Mouse (Mus musculus) megakaryocyte, adult 5-6 weeks (primary cell): Measurements from ENCODE around the gene Srrm3. TPM values are rescaled to one million over a fixed set of nuclear protein-coding genes. Genes with fewer than 3 reads are reported as not detected.
A peak's percentile ranks its signal among the peaks of the same experiment; 100 is the strongest.

Experiments
- ATAC-seq: 2 replicates; pipeline ENCODE4 v1.8.0; 2016; ENCODE audit warnings: mild to moderate bottlenecking, inconsistent platforms; ENCODE audit not compliant: poor library complexity, severe bottlenecking
- total RNA-seq, 2 experiments: library from RNA; stranded (forward) in 1 of 2; stranded (reverse) in 1 of 2; fragments of 153-499, 151-499 nt in 1 of 2; fragments of 221-1000, 200-1000 nt in 1 of 2; gene quantifications; 2 replicates each; pipeline versions ENCODE4 v1.2.3 to v1.2.4; 2015 to 2017

The Srrm3 gene
- total RNA-seq (2015), result not detected in 2 replicates
- total RNA-seq (2017), result not detected in 2 replicates

DNA sequence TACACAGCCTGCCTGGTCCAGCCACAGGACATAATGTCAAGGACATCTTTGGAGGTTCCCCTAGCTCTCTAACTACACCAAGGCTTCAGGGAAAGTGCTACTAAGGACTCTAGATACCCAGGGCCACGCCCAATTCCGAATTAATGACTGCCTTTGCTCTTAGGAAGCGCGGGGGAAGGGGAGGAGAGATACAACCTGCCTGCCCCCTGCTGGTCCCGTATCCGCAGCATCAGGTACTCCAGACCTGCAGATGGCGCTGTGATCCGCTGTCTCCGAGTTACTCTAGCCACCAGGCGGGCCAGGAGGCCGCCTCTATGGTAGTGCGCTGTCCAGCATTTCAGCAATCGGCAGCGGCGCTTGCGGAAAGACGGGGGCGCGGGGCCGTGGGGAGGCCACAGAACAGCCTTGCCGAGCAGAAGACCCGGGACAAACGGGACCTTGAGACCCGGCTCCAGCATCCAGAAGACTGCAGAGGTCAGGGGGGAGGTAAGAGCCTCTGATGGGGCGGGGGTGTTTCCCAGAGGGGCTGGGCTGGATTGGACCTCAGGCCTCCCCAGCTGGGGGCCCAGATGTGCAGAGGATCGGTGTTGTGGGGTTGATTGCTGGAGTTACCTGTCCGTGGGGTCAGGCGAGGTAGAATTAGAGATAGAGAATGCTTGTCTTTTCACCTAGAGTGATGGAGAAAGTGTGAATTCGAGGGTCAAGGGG lies at the start of gene Srrm3:
Gene Srrm3 (plus strand): TSS at position 336 of the 708 bp plus-strand sequence.
- ATAC-seq, result peak; percentile 100

GRCm38 (mm10) chr5:135761881-135762280 lies 44.8 kb upstream of the Srrm3 start:
- ATAC-seq, result no peak

DNA sequence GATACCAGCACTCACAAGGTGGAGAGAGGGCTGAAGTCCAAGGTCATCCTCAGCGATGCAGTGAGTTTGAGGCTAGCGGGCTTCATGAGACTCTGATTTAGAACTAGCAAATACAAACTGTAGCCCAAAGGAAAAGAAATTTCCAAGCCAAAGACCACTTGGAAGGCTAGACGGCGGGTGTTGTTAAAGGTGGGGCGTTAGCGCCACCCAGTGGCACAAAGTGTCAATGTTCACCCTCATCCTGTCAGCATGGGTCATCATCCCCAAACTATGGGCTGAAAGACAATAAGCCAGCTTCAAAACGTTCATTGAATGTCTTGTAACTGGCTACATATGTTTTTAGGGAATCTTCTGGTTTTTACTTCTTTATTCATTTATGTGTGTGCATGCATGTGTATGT lies 43.2 kb upstream of the Srrm3 start:
- ATAC-seq, result peak; percentile 85

DNA sequence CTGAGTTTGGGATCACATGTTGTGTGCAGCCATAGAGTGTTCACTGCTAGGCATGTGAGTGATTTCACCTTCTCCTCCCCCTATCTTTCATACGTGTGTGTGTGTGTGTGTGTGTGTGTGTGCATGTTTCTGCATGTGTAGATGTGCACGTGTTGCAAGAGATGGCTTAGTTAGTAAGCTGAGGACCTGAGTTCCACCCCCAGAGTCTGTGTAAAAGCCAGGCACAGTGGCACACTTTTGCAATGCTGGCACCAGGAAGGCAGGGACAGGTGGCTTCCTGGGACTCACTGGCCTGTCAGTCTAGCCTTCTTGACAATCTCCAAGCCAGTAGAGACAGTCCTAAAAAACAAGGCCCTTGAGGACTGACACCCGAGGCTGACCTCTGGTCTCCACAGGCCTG lies 41.7 kb upstream of the Srrm3 start:
- no peak for ATAC-seq

GRCm38 (mm10) chr5:135772519-135772918 lies 34.2 kb upstream of the Srrm3 start:
- peak; percentile 88 for ATAC-seq

- no peak for ATAC-seq
These were observed 30.1 kb upstream of the Srrm3 start for GRCm38 (mm10) chr5:135776546-135776945.

GRCm38 (mm10) chr5:135777796-135778470 lies 28.8 kb upstream of the Srrm3 start, which contains the start of gene Styxl1:
Gene Styxl1 (minus strand): TSS chr5:135778385.
- no peak for ATAC-seq

DNA sequence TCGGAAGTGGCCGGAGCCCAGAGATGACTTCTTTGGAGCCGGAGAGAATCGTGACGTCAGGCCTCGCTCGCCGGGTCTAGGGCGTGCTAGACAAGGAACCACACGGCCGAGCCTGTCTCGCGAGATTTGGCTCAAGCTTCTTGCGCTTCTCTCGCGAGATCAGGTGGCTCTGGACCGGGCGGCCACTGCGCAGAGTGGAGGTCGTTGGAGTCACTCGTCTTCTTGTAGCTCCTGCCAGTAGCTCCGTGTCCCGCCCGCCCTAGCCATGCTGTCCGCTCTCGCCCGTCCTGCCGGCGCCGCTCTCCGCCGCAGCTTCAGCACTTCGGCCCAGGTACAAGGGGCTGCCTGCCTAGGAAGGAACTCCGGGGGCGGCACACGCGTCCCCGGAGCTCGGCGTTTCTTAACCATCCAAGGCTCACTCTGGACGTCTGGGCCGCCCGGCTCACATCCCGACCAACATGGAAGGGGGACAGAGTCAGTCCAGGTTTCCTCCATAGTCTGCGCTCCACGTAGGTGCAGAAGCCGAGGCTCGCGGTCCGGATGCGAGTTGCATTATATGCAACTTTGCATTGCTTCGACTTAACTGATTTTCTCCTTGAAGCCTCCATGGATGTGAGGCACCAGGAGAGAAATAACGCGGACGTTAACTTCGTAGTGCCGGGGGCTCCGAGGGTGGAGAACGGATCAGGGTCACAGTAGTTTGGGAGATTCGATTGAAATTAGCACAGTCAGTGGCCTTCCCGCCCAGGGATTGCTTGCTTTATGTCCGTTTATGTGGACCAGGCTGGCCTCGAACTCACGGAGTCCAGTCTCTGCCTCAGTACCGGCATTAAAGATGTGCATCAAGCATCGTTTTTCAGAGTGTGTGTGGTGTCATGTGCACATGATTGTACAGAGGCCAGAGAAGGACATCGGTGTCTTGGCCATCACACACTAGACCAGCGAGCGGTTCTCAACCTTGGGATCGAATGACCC lies 27.9 kb upstream of the Srrm3 start, which contains the start of gene Mdh2:
Gene Mdh2 (plus strand): TSS at position 10 of the 975 bp plus-strand sequence.
- peak; percentile 90 for ATAC-seq

- peak; percentile 36 for ATAC-seq
These were observed 26.4 kb upstream of the Srrm3 start for GRCm38 (mm10) chr5:135780331-135780730.

- ATAC-seq, result no peak
These were observed 23.8 kb upstream of the Srrm3 start for GRCm38 (mm10) chr5:135782901-135783300.

DNA sequence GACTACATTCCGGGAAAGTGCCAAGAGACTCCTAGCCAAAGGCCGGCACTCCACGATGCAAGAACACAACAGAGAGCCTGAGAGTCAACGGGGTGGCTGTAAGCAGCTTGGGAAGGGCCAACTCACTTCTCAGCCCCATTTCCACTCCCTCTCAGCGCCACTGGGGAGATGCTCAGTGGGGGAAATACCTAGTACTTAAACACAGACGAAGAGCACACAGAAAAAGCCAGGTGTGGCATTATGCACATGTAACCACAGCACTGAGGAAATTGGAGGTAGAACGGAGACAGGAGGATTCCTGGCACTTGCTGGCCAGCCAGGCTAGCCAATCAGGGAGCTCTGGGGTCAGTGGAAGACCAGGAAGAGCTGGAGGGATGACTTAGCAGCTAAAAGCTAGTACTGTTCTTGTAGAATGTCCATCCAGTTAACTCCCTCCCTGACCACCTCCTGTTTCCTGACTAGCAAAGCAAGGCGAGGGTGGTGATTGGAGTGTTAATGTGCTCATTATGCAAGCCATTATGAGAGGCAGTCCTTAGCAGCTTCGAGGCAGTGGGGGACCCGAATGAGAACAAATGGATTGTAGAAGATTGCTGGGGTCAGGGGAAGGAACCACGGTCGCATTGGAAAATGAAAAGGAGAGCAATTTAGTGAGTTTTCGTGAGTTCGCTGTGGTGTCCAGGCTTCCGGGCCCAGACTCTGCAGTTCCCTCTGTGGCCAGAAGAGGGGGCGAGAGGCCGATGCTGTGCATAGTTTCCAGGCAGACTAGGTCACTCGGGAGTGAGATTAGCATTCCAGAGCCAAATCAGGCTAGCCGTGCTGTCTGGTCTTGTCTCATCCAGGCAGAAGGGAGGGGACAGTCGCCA lies 12.5 kb upstream of the Srrm3 start:
- peak; percentile 95 for ATAC-seq

DNA sequence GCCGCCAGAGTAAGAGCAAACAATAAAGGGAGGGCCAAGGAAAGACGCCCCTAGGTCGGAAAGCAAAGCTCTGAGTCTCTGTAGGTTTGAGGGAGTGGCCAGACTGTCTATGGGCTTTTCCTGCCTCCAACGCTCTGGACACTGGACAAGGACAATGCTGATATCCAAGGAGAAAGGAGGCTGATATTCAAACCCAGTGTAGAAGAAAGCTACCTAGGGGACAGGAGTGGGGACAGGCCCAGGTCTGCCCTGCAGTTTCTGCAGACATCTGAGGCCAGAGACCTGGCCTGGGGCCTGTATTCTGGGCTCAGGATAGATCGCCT lies 11.9 kb upstream of the Srrm3 start:
- ATAC-seq, result peak; percentile 28; the same call in 1 of the 2 replicates

DNA sequence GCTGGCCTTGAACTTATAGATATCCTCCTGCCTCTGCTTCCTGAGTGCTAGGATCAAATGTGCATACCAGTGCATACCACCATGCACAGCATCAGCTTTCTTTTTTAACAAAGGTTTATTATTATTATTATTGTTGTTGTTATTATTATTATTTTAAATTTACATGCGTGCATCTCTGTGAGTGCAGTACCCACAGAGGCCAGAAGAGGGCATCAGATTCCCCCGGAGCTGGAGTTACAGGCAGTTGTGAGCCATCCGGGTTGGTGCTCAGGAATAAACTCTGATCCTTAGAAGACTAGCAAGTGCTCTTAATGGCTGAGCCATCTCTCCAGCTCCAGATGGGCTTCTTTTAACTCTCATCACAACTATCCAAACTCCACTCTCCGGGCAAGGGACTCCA lies 6.9 kb upstream of the Srrm3 start:
- no peak for ATAC-seq

DNA sequence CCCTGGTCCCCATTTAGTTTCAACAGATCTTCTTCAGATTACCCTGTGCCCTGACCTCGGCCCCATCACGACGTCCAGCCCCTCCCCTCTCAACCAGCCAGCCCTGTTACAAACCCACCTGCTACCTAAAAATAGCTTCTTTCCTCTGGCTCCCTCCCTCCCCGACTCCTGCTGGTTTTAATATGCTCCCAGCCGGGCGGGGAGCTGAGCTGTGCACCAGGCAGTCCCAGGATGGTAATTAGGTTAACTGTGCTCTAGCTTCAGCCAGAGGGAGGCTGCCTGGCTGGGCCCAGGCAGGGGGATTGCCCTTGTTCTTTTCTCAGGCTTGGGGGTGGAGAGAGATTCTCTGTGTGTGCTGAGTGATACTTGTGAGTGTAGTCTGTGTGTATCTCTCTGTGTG lies 5.8 kb upstream of the Srrm3 start:
- no peak for ATAC-seq

GRCm38 (mm10) chr5:135802641-135803040 lies 4.0 kb upstream of the Srrm3 start:
- ATAC-seq, result no peak

DNA sequence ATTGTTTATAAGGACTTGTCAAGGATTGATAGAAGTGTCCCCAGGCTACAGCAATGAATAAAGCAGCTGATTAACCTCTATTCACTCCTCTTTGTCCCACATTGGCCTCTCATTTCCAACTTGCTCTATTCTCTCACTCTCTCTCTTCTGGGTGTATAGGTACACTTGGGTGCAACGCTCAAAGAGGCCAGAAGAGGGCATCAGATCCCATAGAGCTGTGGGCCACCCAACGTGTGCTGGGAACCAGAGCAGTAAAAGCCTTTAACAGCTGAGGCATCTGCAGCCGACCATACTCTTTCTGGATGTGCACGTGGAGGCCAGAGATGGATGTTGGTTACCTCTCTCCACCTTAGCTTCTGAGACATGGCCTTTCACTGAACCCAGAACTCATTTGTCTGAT lies 3.6 kb upstream of the Srrm3 start:
- no peak for ATAC-seq

GRCm38 (mm10) chr5:135803676-135804075 lies 3.0 kb upstream of the Srrm3 start:
- ATAC-seq, result no peak

- no peak for ATAC-seq
These were observed 2.0 kb upstream of the Srrm3 start for GRCm38 (mm10) chr5:135804735-135805134.

DNA sequence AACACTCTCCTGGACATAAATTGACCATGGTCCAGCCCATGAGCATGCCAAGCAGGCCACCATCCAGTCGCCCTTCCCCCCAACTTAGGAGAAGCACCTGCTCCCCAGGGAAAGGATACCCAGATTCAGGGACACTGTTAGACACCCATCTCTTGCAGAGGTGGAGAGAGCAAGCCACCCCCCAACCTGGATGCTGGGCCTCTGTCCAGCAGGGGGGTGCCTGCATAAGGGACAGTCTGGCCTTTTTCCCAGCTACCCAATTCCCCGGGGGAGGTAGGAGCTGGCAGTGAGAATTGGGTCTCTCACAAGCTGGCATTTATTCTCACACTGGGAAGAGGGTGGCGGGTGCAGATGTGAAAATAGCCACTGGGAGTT lies 560 bp downstream of the Srrm3 start:
- ATAC-seq, result no peak

GRCm38 (mm10) chr5:135812991-135813390 lies 6.3 kb downstream of the Srrm3 start:
- no peak for ATAC-seq
